Mouse (Mus musculus): ENCODE results near the gene Mctp1.

DNA sequence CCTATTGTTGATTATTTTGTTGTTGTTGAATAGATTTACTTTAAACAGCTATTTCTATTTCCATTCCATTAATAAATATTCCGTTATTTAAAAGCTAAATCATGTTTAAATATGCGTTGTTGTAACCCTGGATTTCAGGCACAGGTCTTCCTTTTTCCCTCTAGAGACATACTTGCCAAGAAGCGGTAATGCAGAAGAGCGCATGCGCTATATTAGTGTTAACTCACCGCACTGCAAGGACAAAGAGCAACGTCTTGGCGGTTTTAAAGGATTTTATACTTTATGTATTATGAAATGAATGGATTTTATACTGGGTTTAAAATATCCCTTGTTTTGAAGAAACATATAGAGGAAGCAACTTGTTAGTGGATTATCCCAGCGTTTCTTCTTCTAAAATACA lies 418.6 kb downstream of the Mctp1 start:
- TF ChIP-seq CTCF (IDR thresholded peaks at IDR 0.05; ENCODE audit: low read depth, low read length) = no peak
- no peak for TF ChIP-seq POLR2A (IDR thresholded peaks at IDR 0.05; ENCODE audit: extremely low read depth, insufficient read depth, low read length)

Measured in liver, adult 2 months (tissue).